Mouse (Mus musculus) liver, embryonic 13.5 days (tissue): ENCODE data around the gene Srsf1. TPM values are rescaled to one million over a fixed set of nuclear protein-coding genes. Genes with fewer than 3 reads are reported as not detected.

ENCODE experiments used
- ATAC-seq: fragments of 200-750 bp; cut with Nextera tagmentation; 2 replicates; pipeline ENCODE4 v1.8.0; 2017; ENCODE audit warnings: low read depth, mild to moderate bottlenecking, moderate number of reproducible peaks, moderate library complexity
- DNase-seq: peaks from one replicate; pipeline ENCODE4 v3.0.0; 2022
- H3K27ac ChIP-seq: fragments of 300-500 bp; sonication (generic); 2 replicates; pipeline ENCODE4 v1.5.1; 2015; ENCODE audit warnings: moderate library complexity, mild to moderate bottlenecking, inconsistent platforms
- H3K27me3 ChIP-seq: fragments of 300-500 bp; sonication (generic); 2 replicates; pipeline ENCODE4 v1.6.1; 2015; ENCODE audit warnings: mild to moderate bottlenecking, inconsistent platforms
- H3K36me3 ChIP-seq: fragments of 300-500 bp; sonication (generic); 2 replicates; pipeline ENCODE4 v1.6.1; 2015; ENCODE audit warnings: mild to moderate bottlenecking, inconsistent platforms
- H3K4me1 ChIP-seq: fragments of 300-500 bp; sonication (generic); replicated peaks from 2 replicates; pipeline ENCODE4 v1.6.1; 2015; ENCODE audit warnings: inconsistent platforms
- H3K4me2 ChIP-seq: fragments of 300-500 bp; sonication (generic); 2 replicates; pipeline ENCODE4 v1.6.1; 2015; ENCODE audit warnings: inconsistent platforms, mild to moderate bottlenecking, moderate library complexity
- H3K4me3 ChIP-seq: fragments of 300-500 bp; sonication (generic); replicated peaks from 2 replicates; pipeline ENCODE4 v1.5.1; 2015; ENCODE audit warnings: mild to moderate bottlenecking, inconsistent platforms
- H3K9ac ChIP-seq: fragments of 300-500 bp; sonication (generic); 2 replicates; pipeline ENCODE4 v1.6.1; 2015; ENCODE audit warnings: mild to moderate bottlenecking, inconsistent platforms
- H3K9me3 ChIP-seq: fragments of 300-500 bp; sonication (generic); replicated peaks from 2 replicates; pipeline ENCODE4 v1.6.1; 2016; ENCODE audit warnings: inconsistent platforms
- WGBS: fragments of 180-500 bp; shearing (Covaris S2); methylation state at CpG from one replicate; pipeline ENCODE4 v1.1.7; 2015; ENCODE audit not compliant: insufficient replicate concordance; 5-methylcytosine and 5-hydroxymethylcytosine counted together
- polyA plus RNA-seq: library from polyadenylated mRNA; unstranded; fragments of >200 nt; fragmentation: Nextera tagmentation; extraction: Ambion mirVana; gene quantifications from 2 replicates; pipeline ENCODE4 v1.2.1, GENCODE M21; 2015

Srsf1 gene
- polyA plus RNA-seq, 1 experiment from 2014 or later, result 157 TPM

DNA sequence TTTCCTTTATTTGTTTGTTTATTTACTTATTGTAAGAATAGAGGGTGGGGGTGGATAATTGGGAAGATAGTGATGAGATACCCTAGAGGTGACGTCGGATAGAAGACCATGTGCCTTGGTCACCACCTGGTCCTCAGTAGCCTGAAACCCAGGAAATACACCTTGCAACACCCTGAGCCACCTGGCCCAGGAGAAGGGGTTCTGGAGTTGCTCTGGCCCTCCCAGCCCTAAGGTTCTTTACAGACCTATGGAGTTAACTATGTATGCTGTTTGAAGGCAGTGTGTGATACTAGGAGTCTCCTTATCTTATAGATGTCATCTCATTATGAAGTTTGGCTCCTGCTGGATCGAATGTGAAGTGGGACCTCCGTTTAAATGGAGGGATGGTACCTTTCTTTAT lies 53.0 kb downstream of the Srsf1 start:
- no peak overlapping the region for H3K27ac ChIP-seq
- H3K4me3 ChIP-seq, result no peak overlapping the region
- 33% methylated on average over 4 of the region's 4 CpGs for WGBS
- ATAC-seq (no peak), DNase-seq (no peak)
- H3K4me1 ChIP-seq, result peaks cover 28% of the 10 kb centered on the region
- H3K9me3 ChIP-seq, result no peaks in the 10 kb centered on the region
- no peaks in the 10 kb centered on the region for H3K36me3 ChIP-seq
- H3K9ac ChIP-seq, result no peak overlapping the region
- H3K4me2 ChIP-seq, result no peak overlapping the region
- peaks cover 69% of the 10 kb centered on the region for H3K27me3 ChIP-seq

Other genes starting within 250 kb of the Srsf1 start
- not detected in 2 replicates for gene Lpo, start 219.1 kb upstream of the Srsf1 start, polyA plus RNA-seq
- 2.1 and 2.5 TPM in 2 replicates for gene Mks1, start 194.2 kb upstream of the Srsf1 start, polyA plus RNA-seq
- gene Epx, start 171.8 kb upstream of the Srsf1 start, polyA plus RNA-seq, result 3.0 TPM in 2 replicates
- gene Olfr462, start 155.1 kb upstream of the Srsf1 start, polyA plus RNA-seq, result not detected in 2 replicates
- gene Olfr463, start 150.0 kb upstream of the Srsf1 start, polyA plus RNA-seq, result not detected in 2 replicates
- gene Olfr464, start 126.4 kb upstream of the Srsf1 start, polyA plus RNA-seq, result not detected in 2 replicates
- gene Dynll2, start 59.8 kb upstream of the Srsf1 start, polyA plus RNA-seq, result 11.2 and 11.5 TPM in 2 replicates
- 7.6 and 10.4 TPM in 2 replicates for gene Vezf1, start 20.9 kb downstream of the Srsf1 start, polyA plus RNA-seq
- 1.6 and 1.8 TPM in 2 replicates for gene Cuedc1, start 50.7 kb downstream of the Srsf1 start, polyA plus RNA-seq
- 44.0 and 45.8 TPM in 2 replicates for gene Mrps23, start 157.0 kb downstream of the Srsf1 start, polyA plus RNA-seq
- not detected in 2 replicates for gene Ccdc182, start 246.7 kb downstream of the Srsf1 start, polyA plus RNA-seq